Mouse (Mus musculus) small intestine, adult 2 months (tissue): ENCODE data around the gene Izumo1.

Experiments used
- CTCF ChIP-seq: fragments of 200-500 bp; IDR thresholded peaks from 2 replicates; pipeline ENCODE4 v1.5.1; 2012; ENCODE audit warnings: low read depth, mild to moderate bottlenecking, control low read depth, inconsistent platforms, low read length, moderate library complexity, mixed read lengths; ENCODE audit not compliant: insufficient replicate concordance, insufficient read length; ENCODE audit errors: extremely low read depth
- POLR2A ChIP-seq: fragments of 200-500 bp; IDR thresholded peaks from 2 replicates; pipeline ENCODE4 v1.6.1; 2012; ENCODE audit warnings: low read depth, mild to moderate bottlenecking, control low read depth, inconsistent platforms, low read length, moderate library complexity

DNA sequence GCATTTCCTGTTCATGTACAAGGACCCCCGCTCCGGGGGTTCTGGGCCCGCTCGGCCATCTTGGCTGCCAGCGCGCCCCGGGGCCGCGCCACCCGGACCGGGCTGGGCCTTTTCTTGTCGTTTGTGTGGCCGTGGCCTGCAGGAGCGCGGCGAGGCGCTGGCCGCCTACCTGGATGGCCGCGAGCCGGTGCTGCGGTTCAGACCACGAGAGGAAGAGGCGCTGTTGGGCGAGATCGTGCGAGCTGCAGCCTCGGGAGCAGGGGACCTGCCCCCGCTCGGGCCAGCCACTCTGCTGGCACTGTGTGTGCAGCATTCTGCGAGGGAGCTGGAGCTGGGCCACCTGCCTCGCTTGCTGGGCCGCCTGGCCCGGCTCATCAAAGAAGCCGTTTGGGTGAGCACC lies 10.9 kb downstream of the Izumo1 start:
- TF ChIP-seq CTCF: no peak
- no peak for TF ChIP-seq POLR2A
